Mouse (Mus musculus) embryonic facial prominence, embryonic 15.5 days (tissue): ENCODE data around the gene Olfr221. TPM values are rescaled to one million over a fixed set of nuclear protein-coding genes. Genes with fewer than 3 reads are reported as not detected.
A peak's percentile ranks its signal among the peaks of the same experiment; 100 is the strongest.

ENCODE experiments used
- ATAC-seq: fragments of 200-750 bp; cut with Nextera tagmentation; 2 replicates; pipeline ENCODE4 v1.8.0; 2017; ENCODE audit warnings: low read depth, moderate TSS enrichment; ENCODE audit not compliant: insufficient number of reproducible peaks, low FRiP score, low TSS enrichment
- H3K27ac ChIP-seq: fragments of 300-500 bp; sonication (generic); replicated peaks from 2 replicates; pipeline ENCODE4 v1.5.1; 2015; ENCODE audit warnings: mild to moderate bottlenecking, inconsistent platforms
- H3K27me3 ChIP-seq: fragments of 300-500 bp; sonication (generic); 2 replicates; pipeline ENCODE4 v1.6.1; 2015; ENCODE audit warnings: inconsistent platforms
- H3K36me3 ChIP-seq: fragments of 300-500 bp; sonication (generic); 2 replicates; pipeline ENCODE4 v1.6.1; 2015; ENCODE audit warnings: mild to moderate bottlenecking, inconsistent platforms
- H3K4me1 ChIP-seq: fragments of 300-500 bp; sonication (generic); 2 replicates; pipeline ENCODE4 v1.6.1; 2015; ENCODE audit warnings: inconsistent platforms
- H3K4me2 ChIP-seq: fragments of 300-500 bp; sonication (generic); replicated peaks from 2 replicates; pipeline ENCODE4 v1.6.1; 2015; ENCODE audit warnings: mild to moderate bottlenecking, inconsistent platforms
- H3K4me3 ChIP-seq: fragments of 300-500 bp; sonication (generic); replicated peaks from 2 replicates; pipeline ENCODE4 v1.5.1; 2015; ENCODE audit warnings: mild to moderate bottlenecking, inconsistent platforms
- H3K9ac ChIP-seq: fragments of 300-500 bp; sonication (generic); 2 replicates; pipeline ENCODE4 v1.6.1; 2015; ENCODE audit warnings: inconsistent platforms
- H3K9me3 ChIP-seq: fragments of 300-500 bp; sonication (generic); replicated peaks from 2 replicates; pipeline ENCODE4 v1.6.1; 2016; ENCODE audit warnings: inconsistent platforms
- WGBS: fragments of 180-500 bp; shearing (Covaris S2); methylation state at CpG from one replicate; pipeline ENCODE4 v1.1.7; 2015; 5-methylcytosine and 5-hydroxymethylcytosine counted together
- polyA plus RNA-seq: library from polyadenylated mRNA; unstranded; fragments of >200 nt; fragmentation: Nextera tagmentation; extraction: Ambion mirVana; gene quantifications from 2 replicates; pipeline ENCODE4 v1.2.1, GENCODE M21; 2015

Olfr221 gene
- polyA plus RNA-seq, 1 experiment from 2014 or later, result 0.19 TPM

DNA sequence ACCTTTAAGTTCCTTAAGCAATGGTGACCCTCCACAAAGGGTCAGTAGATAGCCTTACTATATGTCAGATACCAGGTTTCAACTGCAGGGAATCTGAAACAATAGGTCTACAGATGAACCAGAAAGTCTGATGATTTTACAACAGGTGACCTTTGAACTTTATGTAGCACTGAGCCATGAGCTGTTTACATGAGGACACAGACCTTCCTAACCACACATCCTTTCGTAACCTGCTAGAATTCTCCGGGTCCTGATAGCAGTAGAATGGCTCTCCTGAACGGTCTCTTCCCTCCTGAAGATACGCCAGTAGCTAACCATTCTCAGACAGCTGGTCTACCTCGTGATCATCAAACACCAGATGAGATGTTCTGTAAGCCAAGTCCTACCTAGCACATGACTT is 2.9 kb downstream of the Olfr221 start:
- H3K4me3 ChIP-seq, result no peak overlapping the region
- no peaks in the 10 kb centered on the region for H3K4me1 ChIP-seq
- WGBS, result 88% methylated on average over 5 of the region's 5 CpGs
- H3K36me3 ChIP-seq, result no peaks in the 10 kb centered on the region
- H3K4me2 ChIP-seq, result no peak overlapping the region
- H3K9me3 ChIP-seq, result no peaks in the 10 kb centered on the region
- H3K9ac ChIP-seq, result no peak overlapping the region
- H3K27ac ChIP-seq, result no peak overlapping the region
- ATAC-seq, result no peak
- H3K27me3 ChIP-seq, result no peaks in the 10 kb centered on the region

DNA sequence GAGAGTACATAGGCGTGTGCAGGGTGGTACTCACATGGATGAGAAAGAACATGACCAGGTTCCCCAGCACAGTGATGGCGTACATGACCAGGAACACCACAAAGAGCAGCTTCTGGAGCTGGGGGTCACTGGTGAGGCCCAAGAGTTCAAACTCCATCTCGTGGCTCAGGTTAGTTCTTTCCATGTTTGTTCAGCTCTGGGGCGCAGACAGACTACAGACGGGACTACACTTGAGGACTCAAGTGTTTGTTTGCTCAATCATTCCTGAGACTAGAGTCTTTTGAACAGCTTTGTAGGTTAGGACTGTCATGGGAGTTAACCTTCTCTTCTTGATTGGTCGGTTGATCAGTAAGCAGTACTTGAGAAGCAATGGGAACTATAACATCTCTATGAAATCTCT is 6.3 kb downstream of the Olfr221 start:
- Histone ChIP-seq H3K4me2 (no peak overlapping the region), H3K27ac (no peak overlapping the region), H3K36me3 (no peaks in the 10 kb centered on the region), H3K9ac (no peak overlapping the region), H3K9me3 (no peaks in the 10 kb centered on the region), H3K4me1 (no peaks in the 10 kb centered on the region), H3K4me3 (no peak overlapping the region), H3K27me3 (no peaks in the 10 kb centered on the region)
- ATAC-seq, result no peak
- WGBS, result 87% methylated on average over 6 of the region's 6 CpGs

DNA sequence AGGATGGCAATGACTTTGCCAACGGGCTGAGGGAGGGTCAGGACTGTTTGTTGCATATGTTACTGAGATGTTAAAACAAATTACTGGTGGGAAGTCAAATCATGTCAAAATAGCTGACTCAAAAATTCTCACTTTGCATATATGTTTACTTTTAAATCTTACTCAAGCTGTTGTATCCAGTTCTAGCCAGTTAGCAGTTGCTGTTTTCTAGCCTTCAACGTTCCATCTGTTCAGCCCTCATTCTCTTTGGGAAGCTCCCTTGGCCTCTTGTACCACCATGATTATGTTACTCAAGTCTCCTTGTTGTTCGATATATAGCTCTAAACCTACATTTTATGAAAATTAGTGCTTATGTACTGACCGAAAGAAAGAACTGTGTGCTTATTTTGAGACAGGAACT is 15.9 kb downstream of the Olfr221 start:
- no peak for ATAC-seq
- WGBS, result 81% methylated on average over 4 of the region's 4 CpGs
- Histone ChIP-seq H3K27ac (no peak overlapping the region), H3K9me3 (no peaks in the 10 kb centered on the region), H3K4me3 (no peak overlapping the region), H3K27me3 (no peaks in the 10 kb centered on the region), H3K4me1 (peaks cover 21% of the 10 kb centered on the region), H3K36me3 (no peaks in the 10 kb centered on the region), H3K9ac (no peak overlapping the region), H3K4me2 (no peak overlapping the region)

DNA sequence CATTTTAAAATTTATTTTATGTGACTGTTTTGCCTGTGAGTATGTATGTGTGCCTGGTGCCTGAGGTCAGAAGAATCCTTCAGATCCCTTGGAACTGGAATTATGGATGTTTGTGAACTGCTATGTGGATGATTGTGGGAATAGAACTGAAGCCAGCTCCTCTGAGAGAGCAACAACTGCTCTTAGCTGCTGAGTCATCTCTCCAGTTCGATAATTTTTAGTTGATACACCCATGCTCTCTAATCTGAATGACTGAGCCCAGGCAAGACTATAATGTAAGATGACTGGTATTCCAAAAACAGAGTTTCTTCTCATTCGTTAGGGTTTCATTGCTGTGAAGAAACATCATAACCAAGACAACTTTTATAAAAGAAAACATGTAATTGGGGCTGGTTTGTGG is 18.1 kb downstream of the Olfr221 start:
- Histone ChIP-seq H3K4me1 (peaks cover 29% of the 10 kb centered on the region), H3K9ac (no peak overlapping the region), H3K4me2 (no peak overlapping the region), H3K36me3 (no peaks in the 10 kb centered on the region), H3K27me3 (no peaks in the 10 kb centered on the region), H3K9me3 (no peaks in the 10 kb centered on the region), H3K27ac (no peak overlapping the region), H3K4me3 (no peak overlapping the region)
- no peak for ATAC-seq
- 77% methylated on average over 2 of the region's 2 CpGs for WGBS

DNA sequence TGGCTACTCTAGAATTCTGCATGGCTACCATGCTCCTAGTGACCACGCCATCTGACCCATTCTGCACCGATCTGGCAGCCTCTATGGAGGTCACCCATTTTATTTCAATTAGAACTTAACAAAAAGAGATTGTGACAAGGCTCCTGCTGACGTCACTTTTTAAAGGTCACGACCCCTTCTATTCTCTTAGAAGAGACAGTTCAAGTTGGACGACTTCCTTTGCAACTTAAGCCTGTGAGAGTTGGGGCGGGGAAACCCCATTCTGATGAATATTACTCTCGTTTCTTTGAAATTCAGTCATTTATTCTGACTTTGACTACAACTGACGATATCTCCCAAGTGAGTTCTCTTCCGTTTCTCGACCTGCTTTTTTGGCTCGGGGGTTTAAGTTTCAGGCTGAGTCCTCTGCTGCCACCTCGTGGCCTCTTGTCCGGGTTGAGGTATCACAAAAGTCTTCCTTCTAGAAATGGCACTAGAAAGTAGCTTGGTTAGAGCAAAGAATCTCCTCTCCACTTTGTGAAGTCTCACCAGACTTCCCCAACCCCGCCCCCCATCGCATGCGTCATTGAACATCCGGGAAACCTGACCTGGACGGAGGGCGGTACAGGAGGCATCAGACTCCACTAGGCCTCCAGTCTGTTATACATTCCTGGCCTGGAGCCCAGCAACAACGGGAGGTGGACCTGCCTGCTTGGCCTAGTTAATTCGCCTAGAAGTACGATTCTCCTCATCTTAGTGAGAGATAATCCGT is 19.4 kb downstream of the Olfr221 start:
- Histone ChIP-seq H3K4me3 (peak overlapping the region; percentile 32), H3K27me3 (no peaks in the 10 kb centered on the region), H3K9ac (peak overlapping the region; percentile 7; the same call in 1 of the 2 replicates), H3K27ac (peak overlapping the region; percentile 82), H3K4me2 (peak overlapping the region; percentile 56), H3K36me3 (no peaks in the 10 kb centered on the region), H3K4me1 (peaks cover 35% of the 10 kb centered on the region), H3K9me3 (no peaks in the 10 kb centered on the region)
- ATAC-seq, result peak; percentile 45
- 3% methylated on average over 23 of the region's 23 CpGs for WGBS

DNA sequence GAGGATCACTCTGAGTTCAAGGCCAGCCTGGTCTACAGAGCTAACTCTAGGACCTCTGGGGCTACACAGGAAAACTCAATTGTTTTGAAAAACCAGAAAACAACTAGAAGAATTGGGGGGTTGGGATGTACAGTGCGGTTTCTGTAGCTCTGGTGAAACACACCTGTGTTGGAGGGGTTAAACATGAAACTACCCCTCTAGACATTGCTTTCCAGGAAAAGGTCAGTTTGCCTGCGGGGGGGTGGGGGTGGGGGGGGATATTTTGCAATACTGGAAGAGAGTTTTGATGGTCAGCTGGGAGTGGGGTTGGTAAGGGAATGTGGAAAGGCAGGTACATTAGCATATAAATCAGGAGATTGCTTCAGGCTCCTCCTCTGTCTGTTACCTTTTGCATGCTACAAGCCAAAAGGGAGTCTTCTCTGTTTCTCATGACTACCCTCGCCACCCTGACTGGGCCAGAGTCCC is 20.0 kb downstream of the Olfr221 start:
- ATAC-seq, result no peak
- H3K36me3 ChIP-seq, result no peaks in the 10 kb centered on the region
- no peaks in the 10 kb centered on the region for H3K27me3 ChIP-seq
- peak overlapping the region; percentile 56 for H3K4me2 ChIP-seq
- peak overlapping the region; percentile 82 for H3K27ac ChIP-seq
- 0 out of 2 replicates have a peak overlapping the region, but pooled peaks have one; percentile 7 for H3K9ac ChIP-seq
- peaks cover 35% of the 10 kb centered on the region for H3K4me1 ChIP-seq
- 57% methylated on average over 3 of the region's 3 CpGs for WGBS
- no peaks in the 10 kb centered on the region for H3K9me3 ChIP-seq
- H3K4me3 ChIP-seq, result peak overlapping the region; percentile 32; the same call in 1 of the 2 replicates

DNA sequence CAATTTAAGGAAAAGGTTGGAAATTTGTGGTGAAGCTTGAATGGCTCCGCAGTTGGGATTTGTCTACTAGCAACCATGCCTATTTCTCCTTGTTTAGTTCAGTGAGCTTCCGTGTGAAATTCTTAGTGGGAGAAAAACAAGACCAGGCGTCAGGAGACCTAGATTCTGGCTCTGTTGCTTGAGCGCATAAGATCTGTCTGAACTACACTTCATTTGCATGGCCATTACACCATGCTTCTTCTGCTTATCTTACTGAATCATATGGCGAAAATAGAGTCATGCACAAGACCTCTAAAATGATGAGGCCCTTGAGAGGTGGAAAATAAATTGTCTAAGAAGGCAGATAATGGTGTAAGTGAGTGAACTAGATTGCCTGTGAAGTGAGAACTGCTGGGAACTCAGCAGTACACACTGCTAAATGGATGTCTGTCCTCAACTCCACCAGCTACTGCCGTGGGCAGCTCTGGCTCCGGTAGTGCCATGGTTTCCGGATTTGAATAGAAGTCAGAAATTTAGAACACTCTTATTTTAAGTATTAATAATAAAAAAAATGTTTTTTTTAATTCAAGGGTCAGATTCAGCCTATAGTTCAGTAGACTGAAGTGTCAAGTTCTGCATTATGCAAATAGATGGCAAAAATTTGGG is 20.6 kb downstream of the Olfr221 start:
- WGBS, result 89% methylated on average over 8 of the region's 8 CpGs
- H3K36me3 ChIP-seq, result no peaks in the 10 kb centered on the region
- no peaks in the 10 kb centered on the region for H3K9me3 ChIP-seq
- no peak overlapping the region for H3K4me3 ChIP-seq
- no peak overlapping the region for H3K9ac ChIP-seq
- H3K4me1 ChIP-seq, result peaks cover 36% of the 10 kb centered on the region
- peak overlapping the region; percentile 100; the same call in 1 of the 2 replicates for H3K27ac ChIP-seq
- no peaks in the 10 kb centered on the region for H3K27me3 ChIP-seq
- no peak for ATAC-seq
- H3K4me2 ChIP-seq, result no peak overlapping the region

DNA sequence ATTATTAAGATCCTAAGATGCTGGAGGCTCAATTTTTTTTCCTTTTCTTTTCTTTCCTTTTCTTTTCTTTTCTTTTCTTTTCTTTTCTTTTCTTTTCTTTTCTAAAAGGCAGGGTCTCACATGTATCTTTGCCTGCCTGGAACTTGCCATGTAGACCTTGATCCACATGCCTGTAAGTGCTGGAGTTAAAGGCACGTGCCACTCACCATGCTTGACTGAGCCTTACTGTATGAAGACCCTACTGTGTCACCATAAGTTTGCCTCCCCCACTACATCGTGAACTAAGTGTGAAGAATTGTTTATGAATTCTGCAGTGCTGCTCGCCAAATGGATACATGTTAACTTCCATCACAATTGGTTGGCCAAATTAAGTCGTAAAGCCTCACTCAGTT is 21.1 kb downstream of the Olfr221 start:
- WGBS, result 73% methylated on average over 4 of the region's 4 CpGs
- peak overlapping the region; percentile 100 for H3K27ac ChIP-seq

DNA sequence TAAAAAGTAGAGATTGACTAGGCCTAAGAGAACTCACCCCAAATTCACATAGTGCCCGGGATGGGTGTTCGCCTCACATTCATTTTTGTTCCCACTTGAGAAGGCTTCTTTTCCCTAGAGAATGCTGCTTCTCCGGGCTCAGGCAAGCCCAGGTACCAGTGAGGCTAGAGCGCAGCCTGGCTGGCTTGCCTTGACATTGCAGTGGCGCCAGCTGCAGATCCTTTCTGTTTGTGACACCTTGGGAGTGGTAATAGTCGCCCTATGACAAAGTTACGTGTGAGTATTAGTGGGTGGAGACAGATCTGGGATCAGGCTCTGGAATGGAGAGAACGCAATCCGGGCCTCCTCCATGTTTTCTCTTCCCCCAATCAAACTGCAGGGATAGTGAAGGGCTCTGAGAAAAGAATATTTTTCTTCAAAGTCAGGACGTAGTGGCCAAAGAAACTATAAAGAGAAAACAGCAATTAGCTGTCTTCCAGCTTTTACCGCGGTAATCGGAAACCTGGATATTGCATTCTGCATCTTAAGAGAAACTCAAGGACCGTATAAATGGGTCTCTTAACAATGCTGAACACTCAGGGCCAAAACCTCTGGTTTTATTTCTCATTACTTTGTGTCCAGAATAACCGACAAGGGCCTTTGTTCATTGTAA is 21.6 kb downstream of the Olfr221 start, which contains the start of gene Zfp219:
Zfp219 (minus strand) TSS at position 248 of the 652 bp plus-strand sequence.
- ATAC-seq, result peak; percentile 64
- no peaks in the 10 kb centered on the region for H3K36me3 ChIP-seq
- peak within 1 kb of the TSS; percentile 85 for H3K9ac ChIP-seq
- peak within 1 kb of the TSS; percentile 69 for H3K4me3 ChIP-seq
- H3K27me3 ChIP-seq, result no peaks in the 10 kb centered on the region
- no peaks in the 10 kb centered on the region for H3K9me3 ChIP-seq
- peaks cover 47% of the 10 kb centered on the region for H3K4me1 ChIP-seq
- 6% methylated on average over 15 of the region's 15 CpGs for WGBS
- H3K4me2 ChIP-seq, result peak within 1 kb of the TSS; percentile 49
- peak within 1 kb of the TSS; percentile 100 for H3K27ac ChIP-seq

More for the DNA sequence above, 21.1 kb downstream of the Olfr221 start:
- Histone ChIP-seq H3K4me2 (peak overlapping the region; percentile 49), H3K9ac (no peak overlapping the region), H3K27me3 (no peaks in the 10 kb centered on the region), H3K36me3 (no peaks in the 10 kb centered on the region), H3K9me3 (no peaks in the 10 kb centered on the region), H3K4me1 (peaks cover 42% of the 10 kb centered on the region), H3K4me3 (peak overlapping the region; percentile 69)
- ATAC-seq, result no peak

DNA sequence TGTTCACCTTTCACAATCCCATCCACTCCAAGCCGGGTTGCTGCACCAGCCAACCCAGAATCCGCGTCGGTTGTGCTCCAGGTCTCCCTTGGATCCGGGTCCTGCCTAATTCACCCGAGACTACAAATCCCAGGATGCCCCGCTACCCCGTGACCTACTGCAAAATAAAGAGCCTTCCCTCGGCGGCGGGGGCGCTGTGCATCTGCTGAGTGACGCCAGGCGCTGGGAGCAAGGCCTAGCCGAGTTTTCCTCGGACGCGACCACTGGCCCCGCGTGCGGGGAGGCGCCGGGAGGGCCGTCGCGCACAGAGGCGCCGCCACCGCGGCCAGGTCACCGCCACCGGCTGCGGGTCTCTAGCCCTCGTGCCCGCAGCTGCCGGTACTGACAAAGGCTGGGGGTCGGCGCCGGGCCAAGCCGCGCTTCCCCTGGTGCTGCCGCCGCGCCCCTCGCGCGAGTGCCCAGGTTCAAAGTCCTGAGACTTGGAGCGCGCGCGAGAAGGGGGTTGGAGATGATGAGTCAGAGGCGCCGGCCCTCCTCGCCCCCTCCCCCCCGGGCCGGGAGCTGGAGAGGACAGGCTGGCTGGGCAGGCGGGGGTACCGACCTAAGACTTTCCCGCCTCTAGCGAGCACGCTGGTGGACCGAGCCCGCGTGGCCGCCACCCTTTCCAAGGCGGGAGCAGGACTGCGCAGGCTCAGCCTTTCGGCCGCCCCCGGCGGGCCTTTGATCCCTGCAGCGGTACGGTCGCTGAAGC is 22.5 kb downstream of the Olfr221 start:
- peak; percentile 92 for ATAC-seq
- peak overlapping the region; percentile 85 for H3K9ac ChIP-seq
- H3K4me3 ChIP-seq, result peak overlapping the region; percentile 69
- peak overlapping the region; percentile 49 for H3K4me2 ChIP-seq
- no peaks in the 10 kb centered on the region for H3K27me3 ChIP-seq
- H3K9me3 ChIP-seq, result no peaks in the 10 kb centered on the region
- H3K4me1 ChIP-seq, result peaks cover 53% of the 10 kb centered on the region
- H3K27ac ChIP-seq, result peak overlapping the region; percentile 100
- no peaks in the 10 kb centered on the region for H3K36me3 ChIP-seq
- WGBS, result under 1% methylated on average over 74 of the region's 74 CpGs
